Mouse (Mus musculus) heart, postnatal 10 days (tissue): ENCODE results near the gene Fam181a. TPM values are rescaled to one million over a fixed set of nuclear protein-coding genes. Genes with fewer than 3 reads are reported as not detected.
A peak's percentile ranks its signal among the peaks of the same experiment; 100 is the strongest.

Experiments
- DNase-seq, 2 experiments: peaks; one replicate each; pipeline ENCODE4 v3.0.0; 2021
- intact Hi-C: fragments of 180-260 bp; cut with DNase I; formaldehyde crosslinking; loops from one replicate; pipeline ENCODE4 v1.15.1; 2025
- total RNA-seq, 2 experiments: library from RNA; stranded (reverse); gene quantifications; 2 replicates each; pipeline ENCODE4 v1.2.3; 2021

The Fam181a gene
- total RNA-seq, result not detected

- peak in 1 of 2 experiments; percentile 6 for DNase-seq
- intact Hi-C loops, result no loop called here
Measured at GRCm38 (mm10) chr12:103310744-103311267, at the start of gene Fam181a. Fam181a (plus strand) TSS chr12:103310975.

DNA sequence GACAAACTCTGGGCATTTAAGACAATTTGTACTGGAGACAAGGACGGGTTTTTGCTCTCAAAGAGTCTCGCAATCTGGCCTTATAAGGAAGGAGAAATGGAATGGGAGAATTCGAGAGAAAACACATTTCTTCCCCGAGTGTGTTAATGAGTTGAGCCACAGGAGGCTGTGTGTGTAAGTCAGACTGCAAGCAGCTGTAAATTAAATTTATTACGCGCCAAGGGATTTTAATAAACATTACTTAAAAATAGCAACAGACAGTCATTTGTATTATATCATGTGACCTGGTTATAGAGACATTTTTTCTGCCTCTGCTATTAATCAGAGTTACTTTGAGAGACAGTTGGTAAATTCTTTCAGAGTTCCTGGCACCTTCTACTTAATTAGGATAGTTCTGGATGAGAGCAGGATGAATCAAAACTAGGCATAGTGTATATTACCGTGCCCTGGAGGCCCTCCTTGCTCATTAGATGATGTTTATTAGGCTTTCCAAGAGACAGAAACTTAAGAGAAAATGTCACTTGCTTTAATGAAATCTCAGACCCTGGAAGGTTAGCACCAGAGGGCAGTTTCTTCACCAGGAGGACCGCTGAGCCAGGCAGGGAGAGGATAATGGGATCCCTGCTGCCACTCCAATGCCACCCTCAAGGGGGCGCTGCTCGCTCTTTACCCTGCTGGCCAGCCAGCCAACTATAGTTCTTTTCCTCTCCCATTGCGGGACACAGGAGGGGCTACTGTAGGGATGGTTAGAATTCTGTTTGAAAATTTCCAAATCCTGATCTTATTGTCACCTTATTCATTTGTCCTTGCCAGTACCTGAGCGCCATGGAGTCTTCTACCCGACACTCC, 48.5 kb upstream of the Fam181a start:
- intact Hi-C loops, result no loop called here
- DNase-seq, result no peak

DNA sequence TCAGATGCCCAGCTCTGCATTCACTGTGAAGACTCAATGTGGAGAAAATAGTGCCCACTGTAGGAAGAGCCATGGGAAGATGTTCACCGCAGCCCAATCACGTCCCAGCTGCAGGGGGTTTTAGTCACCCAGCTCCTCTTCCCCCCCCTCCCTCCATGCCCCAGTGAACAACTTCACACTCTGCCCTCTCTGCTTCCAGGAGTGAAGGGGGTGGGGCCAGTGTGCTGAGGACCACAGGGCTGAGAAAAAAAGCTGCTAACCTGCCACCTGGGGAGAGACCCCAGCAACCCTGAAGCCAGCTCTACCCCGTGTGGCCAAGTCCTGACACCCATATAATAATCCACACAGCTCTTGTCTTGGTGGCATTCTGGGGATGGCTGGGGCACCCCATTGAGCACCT, 44.2 kb upstream of the Fam181a start:
- intact Hi-C loops, result no loop called here
- no peak for DNase-seq

DNA sequence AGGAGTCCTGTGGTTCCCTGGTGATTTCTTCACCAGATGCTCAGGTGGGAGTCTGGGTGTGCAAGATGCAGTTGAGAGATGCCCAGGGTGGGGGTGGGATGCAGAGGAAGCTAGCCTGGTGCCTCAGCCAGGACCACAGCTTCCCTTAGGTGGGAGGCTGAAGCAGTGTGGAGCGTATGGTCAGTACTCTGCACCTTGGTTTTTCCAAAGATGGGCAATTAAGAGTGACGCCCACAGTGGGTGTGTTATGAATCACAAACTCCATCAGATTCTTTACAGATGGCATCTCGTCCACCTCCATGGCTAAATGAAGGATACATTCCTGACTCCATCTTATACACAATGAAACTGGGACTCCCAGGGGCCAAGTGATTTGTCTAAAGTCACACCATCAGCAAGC, 38.6 kb upstream of the Fam181a start:
- intact Hi-C loops, result no loop called here
- DNase-seq, result no peak

DNA sequence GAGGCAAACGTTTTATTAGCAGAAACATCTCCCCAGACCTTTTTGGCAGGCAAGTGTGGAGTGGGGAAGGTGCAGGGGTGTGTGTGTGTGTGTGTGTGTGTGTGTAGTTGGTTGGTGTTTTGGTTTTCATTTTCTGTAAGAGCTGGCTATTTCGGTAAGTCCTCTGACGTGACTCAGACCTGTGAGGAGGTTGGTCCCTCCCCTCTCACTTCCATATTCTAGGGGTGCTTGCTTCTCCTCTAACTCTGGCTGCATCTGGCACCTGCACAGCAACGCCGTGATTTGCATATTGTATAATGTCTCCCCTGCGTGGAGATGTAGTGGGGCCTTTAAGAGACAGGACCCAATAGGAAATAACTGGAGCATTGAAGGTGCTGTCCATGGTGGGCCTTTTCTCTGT, 37.7 kb upstream of the Fam181a start:
- intact Hi-C loops, result no loop called here

DNA sequence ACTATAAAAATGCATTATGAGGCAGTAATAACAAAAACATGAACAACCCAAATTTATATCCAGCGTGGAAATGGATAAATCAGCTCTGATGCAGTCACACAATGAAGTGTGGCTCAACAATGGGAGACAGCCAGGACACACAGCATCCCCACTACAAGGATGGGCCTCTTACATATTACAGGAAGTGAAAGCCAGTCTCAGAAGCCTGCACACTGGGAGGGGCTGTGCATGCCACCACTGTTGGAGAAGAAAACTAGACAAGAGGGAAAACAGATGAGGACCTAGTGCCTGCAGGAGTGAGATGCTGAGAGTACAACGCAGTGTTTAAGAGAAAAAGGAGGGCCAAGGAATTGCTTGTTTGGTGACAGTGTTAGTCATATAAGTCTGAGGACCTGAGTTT, 37.0 kb upstream of the Fam181a start:
- no peak for DNase-seq
- intact Hi-C loops, result no loop called here

More for the DNA sequence above, 37.7 kb upstream of the Fam181a start:
- DNase-seq, result no peak

DNA sequence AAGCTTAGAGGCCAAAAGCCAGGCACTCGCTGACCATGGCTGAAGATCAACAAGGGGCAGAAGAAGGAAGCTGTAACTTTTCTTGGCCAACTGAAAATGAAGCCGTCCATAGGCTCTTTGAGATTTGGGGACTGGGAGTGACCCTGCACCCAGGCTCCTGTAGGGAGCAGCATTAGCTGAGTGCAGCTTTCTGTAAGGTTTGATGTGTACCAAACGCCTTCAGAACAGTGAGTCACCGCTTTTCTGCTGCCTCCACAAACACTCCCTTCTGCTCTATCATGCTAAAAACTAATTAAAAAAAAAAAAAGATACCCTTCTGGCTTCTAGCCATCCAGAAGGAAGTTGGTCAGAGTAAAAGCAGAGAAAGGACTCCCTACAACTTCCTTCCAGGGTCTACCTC, 34.4 kb upstream of the Fam181a start:
- intact Hi-C loops, result no loop called here
- DNase-seq, result no peak

DNA sequence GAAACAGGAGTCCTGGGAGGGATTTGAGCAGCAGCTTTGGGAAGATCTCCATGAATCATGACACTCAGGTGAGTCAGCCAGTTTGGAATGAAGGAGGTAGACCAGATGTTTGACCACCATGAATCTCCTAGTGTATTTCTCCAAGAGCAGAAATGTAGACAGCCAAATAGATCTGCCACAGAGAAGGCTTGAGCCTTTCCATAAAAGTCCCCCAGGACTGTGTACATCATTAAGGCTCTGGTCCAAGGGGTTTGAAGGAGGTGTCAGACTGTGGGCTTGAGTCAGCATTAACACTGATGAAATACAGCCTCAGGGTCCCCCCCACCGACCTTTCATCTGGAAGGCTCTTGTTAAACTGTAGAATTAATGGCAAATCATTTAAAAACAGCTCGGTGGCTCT, 29.3 kb upstream of the Fam181a start:
- intact Hi-C loops, result no loop called here
- DNase-seq, result no peak

DNA sequence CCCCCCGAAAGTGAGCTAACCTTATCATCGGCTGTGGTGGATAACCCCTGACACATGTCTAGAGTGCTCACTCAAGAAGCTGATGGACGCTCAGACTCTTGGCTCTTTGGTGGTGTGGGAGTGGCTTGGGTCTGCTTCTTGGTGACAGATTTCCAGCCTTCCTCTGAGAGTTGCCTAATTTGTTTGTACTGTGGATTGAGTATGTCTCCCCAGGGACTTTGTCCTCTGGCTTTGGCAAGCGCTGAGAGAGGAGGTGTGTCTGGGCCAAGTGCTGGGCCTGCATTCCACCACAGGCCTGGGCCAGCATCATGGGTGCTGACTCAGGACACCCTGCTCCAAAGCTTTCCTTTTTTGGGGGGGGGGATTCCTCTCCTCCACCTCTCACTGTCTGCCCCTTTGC, 28.9 kb upstream of the Fam181a start:
- intact Hi-C loops, result no loop called here
- peak; percentile 37 to 47 for DNase-seq

- intact Hi-C loops, result no loop called here
- no peak for DNase-seq
Measured at GRCm38 (mm10) chr12:103282936-103283335, 27.8 kb upstream of the Fam181a start.

- DNase-seq, result no peak
- intact Hi-C loops, result no loop called here
Measured at GRCm38 (mm10) chr12:103283411-103283810, 27.4 kb upstream of the Fam181a start.

GRCm38 (mm10) chr12:103287276-103287675, 23.5 kb upstream of the Fam181a start:
- intact Hi-C loops, result no loop called here
- DNase-seq, result no peak

GRCm38 (mm10) chr12:103292366-103292765, 18.4 kb upstream of the Fam181a start:
- intact Hi-C loops, result no loop called here

DNA sequence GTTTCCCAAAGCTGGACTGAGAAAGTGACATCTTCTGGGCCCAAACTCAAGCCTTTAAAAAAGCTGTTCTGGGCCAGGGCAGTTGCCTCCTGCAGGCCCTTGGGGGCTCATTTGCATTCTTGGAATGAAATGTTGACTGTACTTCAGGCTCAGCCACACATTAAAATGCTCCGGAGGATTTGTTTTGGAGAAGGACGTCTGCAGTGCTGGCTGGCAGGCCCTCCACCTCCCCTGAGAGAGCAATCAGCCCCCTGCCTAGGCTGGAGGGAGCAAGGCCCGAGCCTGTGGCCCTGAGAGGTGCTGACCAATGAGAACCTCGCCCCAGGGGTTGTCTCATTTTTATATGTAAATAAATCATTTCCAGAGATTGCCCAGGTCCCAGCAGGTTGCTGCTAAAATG, 14.5 kb upstream of the Fam181a start:
- intact Hi-C loops, result no loop called here
- no peak for DNase-seq

More at GRCm38 (mm10) chr12:103292366-103292765, 18.4 kb upstream of the Fam181a start:
- no peak for DNase-seq

GRCm38 (mm10) chr12:103300493-103300892, 10.3 kb upstream of the Fam181a start:
- DNase-seq, result peak in 1 of 2 experiments; percentile 46
- intact Hi-C loops, result loop anchor here (2.0 kb wide), 1 partner anchor 58 kb away; the partner anchor contains the start of gene Prima1

GRCm38 (mm10) chr12:103301645-103302044, 9.1 kb upstream of the Fam181a start:
- DNase-seq, result peak; percentile 53 to 74
- intact Hi-C loops, result loop anchor here (1.0 to 2.0 kb wide), 2 partner anchors 59 to 159 kb away; partner anchors contain the start of gene Prima1

GRCm38 (mm10) chr12:103302960-103303359, 7.8 kb upstream of the Fam181a start:
- intact Hi-C loops, result no loop called here
- no peak for DNase-seq

DNA sequence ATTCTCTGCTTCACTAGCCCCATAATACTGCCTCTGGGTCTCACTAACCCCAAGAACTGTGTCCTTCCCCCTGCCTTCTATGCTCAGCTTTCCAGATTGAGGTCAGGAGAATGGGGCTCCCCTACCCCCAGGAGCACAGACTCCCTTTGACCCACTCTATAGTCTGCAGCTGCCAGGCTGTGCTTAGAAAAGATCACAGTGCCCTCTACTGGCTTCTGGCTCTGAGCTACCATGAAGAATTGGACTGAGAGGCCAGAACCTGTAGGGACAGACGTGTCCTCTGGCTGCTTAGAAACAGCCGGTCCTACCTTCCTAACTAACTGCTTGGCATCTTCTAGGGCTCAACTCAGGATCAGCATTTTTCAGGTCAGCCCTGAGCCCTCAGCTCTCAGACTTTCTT, 4.6 kb upstream of the Fam181a start:
- DNase-seq, result peak in 1 of 2 experiments; percentile 39
- intact Hi-C loops, result loop anchor here (1.0 kb wide), 1 partner anchor 162 kb away; no protein-coding TSS in a partner anchor

DNA sequence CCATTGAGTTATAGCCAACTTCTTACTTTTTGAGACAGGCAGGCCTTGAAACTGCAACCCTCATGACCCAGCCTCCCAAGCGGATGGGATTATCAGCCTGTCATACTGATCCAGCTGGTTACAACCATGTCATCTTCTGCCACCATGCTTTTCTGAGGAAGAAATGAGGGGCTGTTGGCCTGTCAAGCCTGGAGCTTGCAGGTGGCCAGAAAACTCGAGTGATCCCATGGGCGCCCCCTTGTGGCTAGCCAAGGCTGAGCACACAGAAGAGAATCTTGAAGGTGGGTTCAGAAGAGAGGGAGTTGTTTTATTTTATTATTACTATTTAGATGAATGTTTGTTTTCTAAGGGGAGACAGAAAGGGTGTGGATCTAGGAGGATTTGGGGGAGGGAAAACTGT, 4.1 kb upstream of the Fam181a start:
- intact Hi-C loops, result loop anchor here (1.0 kb wide), 1 partner anchor 162 kb away; no protein-coding TSS in a partner anchor

GRCm38 (mm10) chr12:103311921-103312320, 1.1 kb downstream of the Fam181a start:
- peak; percentile 32 to 45 for DNase-seq
- intact Hi-C loops, result no loop called here

More for the DNA sequence above, 4.1 kb upstream of the Fam181a start:
- peak in 1 of 2 experiments; percentile 60 for DNase-seq

GRCm38 (mm10) chr12:103313274-103313673, 2.5 kb downstream of the Fam181a start:
- DNase-seq, result no peak
- intact Hi-C loops, result no loop called here
